Mouse (Mus musculus): ENCODE results near the gene Ngdn.

- TF ChIP-seq ZNF384 (IDR thresholded peaks at IDR 0.05; ENCODE audit: low read depth, low read length) (no peak), MAFK (IDR thresholded peaks at IDR 0.05; ENCODE audit: insufficient read depth, low read depth, low read length) (no peak)
Observed at GRCm38 (mm10) chr14:55063581-55064381, 48.5 kb downstream of the Ngdn start.
